Mouse (Mus musculus) midbrain, embryonic 13.5 days (tissue): ENCODE results near the gene Ccl4. TPM values are rescaled to one million over a fixed set of nuclear protein-coding genes. Genes with fewer than 3 reads are reported as not detected.

Experiments
- ATAC-seq: fragments of 200-750 bp; cut with Nextera tagmentation; 2 replicates; pipeline ENCODE4 v1.8.0; 2017; ENCODE audit warnings: mild to moderate bottlenecking, moderate TSS enrichment, moderate library complexity
- H3K27ac ChIP-seq: fragments of 300-500 bp; sonication (generic); 2 replicates; pipeline ENCODE4 v1.5.1; 2015; ENCODE audit warnings: inconsistent platforms, mild to moderate bottlenecking, moderate library complexity
- H3K27me3 ChIP-seq: fragments of 300-500 bp; sonication (generic); 2 replicates; pipeline ENCODE4 v1.6.1; 2015; ENCODE audit warnings: mild to moderate bottlenecking, inconsistent platforms
- H3K36me3 ChIP-seq: fragments of 300-500 bp; sonication (generic); 2 replicates; pipeline ENCODE4 v1.6.1; 2015; ENCODE audit warnings: mild to moderate bottlenecking, inconsistent platforms
- H3K4me1 ChIP-seq: fragments of 300-500 bp; sonication (generic); replicated peaks from 2 replicates; pipeline ENCODE4 v1.6.1; 2015; ENCODE audit warnings: inconsistent platforms
- H3K4me2 ChIP-seq: fragments of 300-500 bp; sonication (generic); replicated peaks from 2 replicates; pipeline ENCODE4 v1.6.1; 2015; ENCODE audit warnings: moderate library complexity, mild to moderate bottlenecking, inconsistent platforms
- H3K4me3 ChIP-seq: fragments of 300-500 bp; sonication (generic); replicated peaks from 2 replicates; pipeline ENCODE4 v1.5.1; 2015; ENCODE audit warnings: mild to moderate bottlenecking, inconsistent platforms
- H3K9ac ChIP-seq: fragments of 300-500 bp; sonication (generic); replicated peaks from 2 replicates; pipeline ENCODE4 v1.6.1; 2015; ENCODE audit warnings: mild to moderate bottlenecking, inconsistent platforms
- H3K9me3 ChIP-seq: fragments of 300-500 bp; sonication (generic); 2 replicates; pipeline ENCODE4 v1.6.1; 2016; ENCODE audit warnings: mild to moderate bottlenecking, inconsistent platforms
- WGBS: fragments of 180-500 bp; shearing (Covaris S2); methylation state at CpG from one replicate; pipeline ENCODE4 v1.1.7; 2015; 5-methylcytosine and 5-hydroxymethylcytosine counted together
- polyA plus RNA-seq: library from polyadenylated mRNA; unstranded; fragments of >200 nt; fragmentation: Nextera tagmentation; extraction: Ambion mirVana; gene quantifications from 2 replicates; pipeline ENCODE4 v1.2.1, GENCODE M21; 2015

Gene Ccl4
- polyA plus RNA-seq, 1 experiment from 2014 or later = not detected

GRCm38 (mm10) chr11:83689918-83690317, 27.5 kb downstream of the Ccl4 start:
- Histone ChIP-seq H3K27ac (no peak overlapping the region), H3K9me3 (no peaks in the 10 kb centered on the region), H3K9ac (no peak overlapping the region), H3K4me1 (no peaks in the 10 kb centered on the region), H3K27me3 (no peaks in the 10 kb centered on the region), H3K36me3 (no peaks in the 10 kb centered on the region), H3K4me3 (no peak overlapping the region), H3K4me2 (no peak overlapping the region)
- 85% methylated on average over 1 of the region's 1 CpGs for WGBS
- no peak for ATAC-seq

DNA sequence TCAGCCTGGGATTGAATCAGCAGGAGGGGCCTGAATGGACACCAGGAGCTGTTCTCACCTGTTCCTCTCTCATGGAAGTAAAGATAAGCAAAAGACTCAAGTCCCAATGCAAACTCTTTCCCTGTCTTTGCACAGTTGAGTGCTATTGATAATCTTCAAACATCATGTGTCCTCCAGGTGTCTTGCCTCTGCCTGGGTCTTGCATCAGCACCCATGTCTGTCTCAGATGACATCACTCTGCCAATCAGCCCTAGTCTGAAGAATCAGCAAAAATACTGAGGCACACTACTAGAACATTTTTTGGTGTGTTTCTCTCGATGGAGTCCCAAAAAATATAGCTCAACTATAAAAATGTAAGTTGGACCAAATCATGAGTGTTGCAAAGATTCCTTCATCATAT, 29.6 kb downstream of the Ccl4 start:
- Histone ChIP-seq H3K27ac (no peak overlapping the region), H3K4me2 (no peak overlapping the region), H3K4me1 (no peaks in the 10 kb centered on the region), H3K9ac (no peak overlapping the region), H3K4me3 (no peak overlapping the region), H3K27me3 (no peaks in the 10 kb centered on the region), H3K9me3 (no peaks in the 10 kb centered on the region), H3K36me3 (no peaks in the 10 kb centered on the region)
- no peak for ATAC-seq
- 73% methylated on average over 1 of the region's 1 CpGs for WGBS

DNA sequence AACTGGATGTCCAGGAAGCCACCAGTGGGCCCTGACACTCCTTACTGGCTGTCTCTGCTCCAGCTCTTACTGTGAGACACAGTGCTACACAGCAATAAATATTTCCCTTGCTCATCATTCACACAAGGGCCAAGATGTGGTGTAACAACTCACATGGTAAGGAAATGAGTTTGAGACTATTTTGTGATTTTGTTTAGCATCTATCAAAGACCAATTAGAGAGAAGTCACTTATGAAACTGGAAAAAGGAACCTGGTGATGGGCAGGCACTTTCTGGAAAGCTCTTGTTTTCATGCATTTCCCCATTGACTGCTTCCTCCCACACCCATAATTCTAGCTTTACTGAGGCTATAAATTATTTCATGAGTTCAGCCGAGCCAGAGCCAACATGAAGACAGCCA, 41.3 kb downstream of the Ccl4 start, which contains the start of gene Wfdc17:
Gene Wfdc17 (plus strand): TSS at position 287 of the 400 bp plus-strand sequence.
- Histone ChIP-seq H3K9me3 (no peaks in the 10 kb centered on the region), H3K27ac (no peak within 1 kb of the TSS), H3K4me3 (no peak within 1 kb of the TSS), H3K4me1 (no peaks in the 10 kb centered on the region), H3K4me2 (no peak within 1 kb of the TSS), H3K27me3 (no peaks in the 10 kb centered on the region), H3K36me3 (no peaks in the 10 kb centered on the region), H3K9ac (no peak within 1 kb of the TSS)
- 68% methylated on average over 1 of the region's 1 CpGs for WGBS
- no peak for ATAC-seq

DNA sequence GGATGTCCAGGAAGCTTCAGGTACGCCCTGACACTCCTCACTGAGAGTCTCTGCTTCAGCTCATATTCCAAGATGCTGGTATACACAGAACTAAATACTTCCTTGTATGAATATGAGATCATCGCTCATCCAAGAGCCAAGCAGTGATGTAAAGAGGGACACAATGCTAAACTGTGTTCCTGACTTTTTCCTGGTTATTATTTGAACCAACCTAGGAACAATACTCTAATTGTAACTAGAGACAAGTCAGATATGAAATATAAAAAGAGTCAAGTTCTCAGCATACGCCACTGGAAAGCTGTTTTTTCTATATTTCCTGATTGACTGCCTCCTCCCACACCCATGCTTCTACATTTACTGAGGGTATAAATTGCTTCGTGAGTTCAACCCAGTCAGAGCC, 46.3 kb downstream of the Ccl4 start, which contains the start of gene Wfdc18:
Gene Wfdc18 (plus strand): TSS at position 301 of the 400 bp plus-strand sequence.
- 73% methylated on average over 4 of the region's 4 CpGs for WGBS
- Histone ChIP-seq H3K36me3 (no peaks in the 10 kb centered on the region), H3K27ac (no peak within 1 kb of the TSS), H3K4me3 (no peak within 1 kb of the TSS), H3K27me3 (no peaks in the 10 kb centered on the region), H3K4me2 (no peak within 1 kb of the TSS), H3K9ac (no peak within 1 kb of the TSS), H3K4me1 (no peaks in the 10 kb centered on the region), H3K9me3 (no peaks in the 10 kb centered on the region)
- no peak for ATAC-seq

DNA sequence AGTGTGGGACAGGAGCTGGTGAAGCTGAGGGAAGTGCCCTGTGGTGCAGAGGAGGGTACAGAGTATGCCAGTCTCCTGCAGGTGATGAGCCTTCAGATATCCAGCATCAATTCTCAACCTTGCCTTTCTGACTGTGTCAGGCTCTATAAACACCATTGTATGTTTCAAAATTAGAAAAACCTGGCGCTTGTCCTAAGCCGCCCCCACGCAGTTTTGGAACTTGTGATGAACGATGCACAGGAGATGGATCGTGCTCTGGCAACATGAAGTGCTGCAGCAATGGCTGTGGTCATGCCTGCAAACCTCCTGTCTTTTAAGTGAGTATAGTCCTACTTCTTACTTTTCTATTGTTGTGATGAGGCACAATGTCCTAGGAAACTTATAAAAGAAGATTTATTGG, 47.3 kb downstream of the Ccl4 start:
- H3K4me3 ChIP-seq = no peak overlapping the region
- ATAC-seq = no peak
- 90% methylated on average over 5 of the region's 5 CpGs for WGBS

GRCm38 (mm10) chr11:83712671-83713070, 50.3 kb downstream of the Ccl4 start:
- Histone ChIP-seq H3K4me1 (no peaks in the 10 kb centered on the region), H3K36me3 (no peaks in the 10 kb centered on the region), H3K27me3 (no peaks in the 10 kb centered on the region), H3K4me2 (no peak overlapping the region), H3K9me3 (no peaks in the 10 kb centered on the region), H3K27ac (no peak overlapping the region), H3K4me3 (no peak overlapping the region), H3K9ac (no peak overlapping the region)
- 81% methylated on average over 1 of the region's 1 CpGs for WGBS
- ATAC-seq = no peak

More for the DNA sequence above, 47.3 kb downstream of the Ccl4 start:
- no peaks in the 10 kb centered on the region for H3K36me3 ChIP-seq
- no peaks in the 10 kb centered on the region for H3K27me3 ChIP-seq
- H3K27ac ChIP-seq = no peak overlapping the region
- H3K9me3 ChIP-seq = no peaks in the 10 kb centered on the region
- no peak overlapping the region for H3K4me2 ChIP-seq
- H3K4me1 ChIP-seq = no peaks in the 10 kb centered on the region
- no peak overlapping the region for H3K9ac ChIP-seq

GRCm38 (mm10) chr11:83713925-83714324, 51.5 kb downstream of the Ccl4 start:
- ATAC-seq = no peak
- WGBS = 85% methylated on average over 2 of the region's 2 CpGs
- Histone ChIP-seq H3K4me3 (no peak overlapping the region), H3K4me2 (no peak overlapping the region), H3K36me3 (no peaks in the 10 kb centered on the region), H3K9me3 (no peaks in the 10 kb centered on the region), H3K27me3 (no peaks in the 10 kb centered on the region), H3K4me1 (no peaks in the 10 kb centered on the region), H3K9ac (no peak overlapping the region), H3K27ac (no peak overlapping the region)

Other genes starting within 250 kb of the Ccl4 start
- gene Gas2l2, start 233.1 kb upstream of the Ccl4 start, polyA plus RNA-seq = 0.17 and 0.23 TPM in 2 replicates
- gene 1700020L24Rik, start 224.9 kb upstream of the Ccl4 start, polyA plus RNA-seq = not detected in 2 replicates
- gene Mmp28, start 199.5 kb upstream of the Ccl4 start, polyA plus RNA-seq = 2.5 and 3.6 TPM in 2 replicates
- gene Taf15, start 189.5 kb upstream of the Ccl4 start, polyA plus RNA-seq = 17.6 and 19.9 TPM in 2 replicates
- gene Heatr9, start 140.4 kb upstream of the Ccl4 start, polyA plus RNA-seq = not detected in 2 replicates
- gene Ccl5, start 132.1 kb upstream of the Ccl4 start, polyA plus RNA-seq = not detected in 2 replicates
- gene Ccl9, start 83.9 kb upstream of the Ccl4 start, polyA plus RNA-seq = 1.2 TPM in 2 replicates
- 0.67 and 1.0 TPM in 2 replicates for gene Ccl6, start 69.5 kb upstream of the Ccl4 start, polyA plus RNA-seq
- not detected in 2 replicates for gene Rpl9-ps1, start 17.0 kb upstream of the Ccl4 start, polyA plus RNA-seq
- 0.64 and 0.65 TPM in 2 replicates for gene Ccl3, start 13.2 kb upstream of the Ccl4 start, polyA plus RNA-seq
- 0.44 TPM in 1 of 2 replicates, not detected in the other for gene Wfdc17, start 41.4 kb downstream of the Ccl4 start, polyA plus RNA-seq
- gene Wfdc18, start 46.4 kb downstream of the Ccl4 start, polyA plus RNA-seq = not detected in 2 replicates
- gene Wfdc21, start 84.4 kb downstream of the Ccl4 start, polyA plus RNA-seq = 0.43 TPM in 1 of 2 replicates, not detected in the other
- gene Heatr6, start 91.1 kb downstream of the Ccl4 start, polyA plus RNA-seq = 41.7 and 44.5 TPM in 2 replicates
- 0.10 TPM in 1 of 2 replicates, not detected in the other for gene Hnf1b, start 187.5 kb downstream of the Ccl4 start, polyA plus RNA-seq